Mouse (Mus musculus) ES-E14 (cell line): ENCODE measurements around the gene Cd81. TPM values are rescaled to one million over a fixed set of nuclear protein-coding genes. Genes with fewer than 3 reads are reported as not detected.

Experiments used
- DNase-seq: peaks from one replicate; pipeline ENCODE4 v3.0.0-alpha.2; 2013; ENCODE audit warnings: low read depth, low spot score
- H3K27ac ChIP-seq: 2 replicates; pipeline ENCODE4 v1.5.1; 2012; ENCODE audit warnings: low read depth, mild to moderate bottlenecking, low read length, moderate library complexity, mixed read lengths; ENCODE audit not compliant: poor library complexity, insufficient read depth, severe bottlenecking
- H3K36me3 ChIP-seq: 2 replicates; pipeline ENCODE4 v1.6.1; 2012; ENCODE audit warnings: mild to moderate bottlenecking, low read length, moderate library complexity, mixed read lengths; ENCODE audit not compliant: control insufficient read depth, poor library complexity, insufficient read depth, severe bottlenecking
- H3K4me1 ChIP-seq, 2 experiments: fragments of 150-350 bp in 1 of 2; sonication (generic) in 1 of 2; 2 replicates each; pipeline ENCODE4 v1.6.1; 2012; ENCODE audit warnings: low read length in 2 of 2, mild to moderate bottlenecking in 1 of 2, mixed read lengths in 1 of 2; ENCODE audit not compliant: control insufficient read depth in 2 of 2, insufficient read depth in 2 of 2, poor library complexity in 1 of 2
- H3K4me3 ChIP-seq, 2 experiments: fragments of 150-350 bp in 1 of 2; sonication (generic) in 1 of 2; 2 replicates each; pipeline ENCODE4 v1.5.1; 2012; ENCODE audit warnings: low read length in 2 of 2, low read depth in 1 of 2, mild to moderate bottlenecking in 1 of 2, mixed read lengths in 1 of 2; ENCODE audit not compliant: insufficient read depth in 1 of 2, poor library complexity in 1 of 2, severe bottlenecking in 1 of 2
- H3K9ac ChIP-seq: 2 replicates; pipeline ENCODE4 v1.6.1; 2012; ENCODE audit warnings: low read depth, mild to moderate bottlenecking, low read length, mixed read lengths; ENCODE audit not compliant: poor library complexity, insufficient read depth, severe bottlenecking
- H3K9me3 ChIP-seq: fragments of 150-350 bp; sonication (generic); 2 replicates; pipeline ENCODE4 v1.6.1; 2012; ENCODE audit warnings: low read depth, mild to moderate bottlenecking, low read length; ENCODE audit not compliant: control insufficient read depth, insufficient read depth
- CHD2 ChIP-seq: IDR thresholded peaks from 2 replicates; pipeline ENCODE4 v1.6.1; 2014; ENCODE audit warnings: mild to moderate bottlenecking, low read depth, low read length, inconsistent platforms
- HCFC1 ChIP-seq: IDR thresholded peaks from 2 replicates; pipeline ENCODE4 v1.6.1; 2012; ENCODE audit warnings: low read length, inconsistent platforms, borderline replicate concordance; ENCODE audit not compliant: insufficient read depth
- MAFK ChIP-seq: IDR thresholded peaks from 2 replicates; pipeline ENCODE4 v1.6.1; 2014; ENCODE audit warnings: mild to moderate bottlenecking, low read depth, low read length, inconsistent platforms; ENCODE audit not compliant: insufficient read depth
- ZC3H11A ChIP-seq: IDR thresholded peaks from 2 replicates; pipeline ENCODE4 v1.6.1; 2012; ENCODE audit warnings: low read depth, mild to moderate bottlenecking, inconsistent platforms, low read length, borderline replicate concordance
- ZNF384 ChIP-seq: IDR thresholded peaks from 2 replicates; pipeline ENCODE4 v1.6.1; 2012; ENCODE audit warnings: low read depth, low read length, inconsistent platforms
- in situ Hi-C, 2 experiments: fragments of 600-800 bp; cut with MboI; formaldehyde crosslinking; loops; one replicate each; pipeline ENCODE4 v1.15.1; 2025; ENCODE audit warnings: low sequenced_read_pairs in 2 of 2, inconsistent platforms in 1 of 2; ENCODE audit not compliant: unreplicated experiment in 2 of 2
- total RNA-seq: library from RNA; depleted of rRNA; stranded (reverse); fragments of 300-350 nt; gene quantifications from 2 replicates; pipeline ENCODE4 v1.2.3, GENCODE M21; 2012

Cd81 gene
- total RNA-seq, 1 experiment: 403 TPM

DNA sequence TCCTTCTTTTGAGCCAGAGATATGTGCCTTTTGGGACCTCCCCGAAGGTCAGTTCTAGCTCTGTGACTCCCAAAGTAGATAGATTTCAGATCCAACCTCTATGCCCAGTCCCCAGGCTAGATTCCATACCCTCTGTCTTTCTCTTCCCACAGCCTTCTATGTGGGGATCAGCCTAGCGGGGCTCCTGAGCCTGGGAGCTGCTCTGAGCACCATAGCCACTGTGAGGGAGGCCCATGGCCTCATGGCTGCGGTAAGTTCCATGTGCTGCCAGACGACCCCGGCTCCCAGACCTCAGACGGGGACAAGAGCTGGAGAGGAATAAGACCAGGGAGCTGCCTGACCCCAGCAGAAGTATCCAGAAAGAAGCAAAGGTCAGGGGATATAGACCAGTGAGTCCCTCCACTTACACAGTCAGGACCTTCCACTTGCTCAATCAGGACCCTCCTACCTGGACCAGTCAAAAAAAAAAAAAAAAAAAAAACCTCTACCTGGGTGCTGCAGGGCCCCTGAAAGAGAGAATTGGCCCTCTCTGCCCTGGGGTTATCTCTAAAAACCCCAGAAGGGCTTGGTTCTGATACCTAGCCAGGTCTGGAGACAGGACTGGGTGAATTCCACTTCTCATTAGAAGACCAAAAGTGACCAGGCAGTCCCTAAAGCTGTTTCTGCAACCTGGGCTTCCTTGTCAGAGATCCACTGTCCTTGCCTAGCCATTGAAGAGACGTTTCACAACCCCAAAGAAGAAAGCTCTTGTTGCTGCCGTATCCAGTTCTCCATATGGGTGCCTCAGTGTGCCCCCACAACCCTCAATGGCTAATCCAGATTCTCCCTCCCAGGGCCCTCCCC lies 45.6 kb upstream of the Cd81 start:
- peak overlapping the region; percentile 43 to 66 for H3K4me3 ChIP-seq
- peaks cover 9 to 40% of the 10 kb centered on the region in 2 experiments for H3K4me1 ChIP-seq
- no peaks in the 10 kb centered on the region for H3K9me3 ChIP-seq
- H3K9ac ChIP-seq: peak overlapping the region; percentile 85
- TF ChIP-seq CHD2: no peak
- peak; percentile 63 for TF ChIP-seq ZNF384
- H3K27ac ChIP-seq: peak overlapping the region; percentile 15; the same call in 1 of the 2 replicates
- H3K36me3 ChIP-seq: no peaks in the 10 kb centered on the region
- in situ Hi-C loops: no loop called here
- no peak for DNase-seq

DNA sequence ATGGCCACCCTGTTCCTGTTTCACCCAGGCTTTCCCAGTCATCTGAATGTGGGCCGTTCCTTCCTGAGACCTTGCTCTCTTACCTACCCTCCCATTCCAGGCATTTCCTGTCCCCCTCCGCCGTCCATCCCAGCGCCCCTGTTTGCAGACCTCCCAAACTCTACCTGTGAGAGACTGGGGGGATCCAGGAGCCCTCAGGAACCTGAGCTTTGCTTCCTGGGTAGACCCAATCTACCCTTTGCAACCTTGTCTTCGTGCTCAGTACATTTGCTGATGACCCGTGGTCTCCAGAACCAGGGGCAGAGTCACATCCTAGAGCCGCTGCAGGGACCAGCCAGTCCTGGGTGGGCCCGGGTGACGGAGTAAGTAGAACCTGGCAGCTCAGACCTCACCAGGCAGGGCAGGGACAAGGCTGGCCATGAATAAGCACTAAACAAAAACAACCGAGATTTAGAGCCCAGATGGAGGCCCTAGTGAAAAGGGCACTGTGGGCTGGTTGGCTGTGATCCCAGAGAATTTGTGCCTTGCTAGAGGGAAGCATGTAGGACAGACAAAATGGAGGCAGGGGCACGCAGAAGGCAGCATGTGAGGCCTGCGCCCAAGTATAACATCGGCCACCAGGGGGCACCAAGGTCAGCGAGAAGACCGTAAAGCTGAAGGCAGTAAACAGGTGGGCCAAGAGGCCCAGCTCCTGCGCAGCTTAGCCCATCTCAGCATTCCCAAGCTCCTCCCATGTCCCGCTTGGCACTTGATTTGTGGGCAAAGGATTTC lies 44.8 kb upstream of the Cd81 start:
- H3K4me3 ChIP-seq: peak overlapping the region; percentile 43 to 66
- DNase-seq: peak; percentile 95
- H3K36me3 ChIP-seq: no peaks in the 10 kb centered on the region
- peak overlapping the region; percentile 85 for H3K9ac ChIP-seq
- H3K4me1 ChIP-seq: peaks cover 9 to 46% of the 10 kb centered on the region in 2 experiments
- TF ChIP-seq MAFK (no peak), ZNF384 (no peak), HCFC1 (no peak), CHD2 (no peak), ZC3H11A (no peak)
- in situ Hi-C loops: no loop called here
- peak overlapping the region; percentile 78 for H3K27ac ChIP-seq
- no peaks in the 10 kb centered on the region for H3K9me3 ChIP-seq

DNA sequence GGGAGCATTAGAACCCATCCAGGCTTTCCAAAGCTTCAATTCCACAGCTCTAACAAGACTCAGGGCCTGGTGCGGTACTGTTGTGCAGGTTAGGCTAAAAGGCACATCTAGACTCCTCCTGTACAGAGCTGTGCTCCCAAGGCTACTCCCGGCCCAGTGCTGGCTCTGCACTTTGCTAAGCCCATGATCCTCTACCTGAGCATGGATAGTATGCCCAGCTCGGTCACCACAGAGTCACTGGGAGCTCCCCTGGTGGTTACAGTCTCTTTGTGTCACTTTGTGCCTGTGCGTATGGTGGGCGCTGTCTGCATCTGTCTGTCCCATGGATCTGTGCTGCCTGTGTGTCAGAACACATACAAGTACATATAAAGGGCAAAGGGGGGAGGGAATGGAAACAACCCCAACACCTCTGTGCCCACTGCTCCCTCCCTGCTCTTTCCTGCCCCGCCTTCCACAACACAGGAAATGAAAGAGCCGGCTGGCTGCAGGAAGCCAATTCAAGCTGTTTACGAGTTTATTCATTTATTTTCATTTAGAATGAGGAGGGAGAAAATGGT lies 44.1 kb upstream of the Cd81 start:
- in situ Hi-C loops: no loop called here
- Histone ChIP-seq H3K9ac (peak overlapping the region; percentile 65), H3K4me3 (peak overlapping the region; percentile 18 to 40; a peak in 3 of 4 replicates), H3K36me3 (no peaks in the 10 kb centered on the region), H3K9me3 (no peaks in the 10 kb centered on the region), H3K4me1 (peaks cover 9 to 46% of the 10 kb centered on the region in 2 experiments), H3K27ac (peak overlapping the region; percentile 57; the same call in 1 of the 2 replicates)
- no peak for TF ChIP-seq CHD2
- TF ChIP-seq ZNF384: no peak
- TF ChIP-seq ZC3H11A: no peak
- TF ChIP-seq HCFC1: no peak
- TF ChIP-seq MAFK: no peak
- no peak for DNase-seq

DNA sequence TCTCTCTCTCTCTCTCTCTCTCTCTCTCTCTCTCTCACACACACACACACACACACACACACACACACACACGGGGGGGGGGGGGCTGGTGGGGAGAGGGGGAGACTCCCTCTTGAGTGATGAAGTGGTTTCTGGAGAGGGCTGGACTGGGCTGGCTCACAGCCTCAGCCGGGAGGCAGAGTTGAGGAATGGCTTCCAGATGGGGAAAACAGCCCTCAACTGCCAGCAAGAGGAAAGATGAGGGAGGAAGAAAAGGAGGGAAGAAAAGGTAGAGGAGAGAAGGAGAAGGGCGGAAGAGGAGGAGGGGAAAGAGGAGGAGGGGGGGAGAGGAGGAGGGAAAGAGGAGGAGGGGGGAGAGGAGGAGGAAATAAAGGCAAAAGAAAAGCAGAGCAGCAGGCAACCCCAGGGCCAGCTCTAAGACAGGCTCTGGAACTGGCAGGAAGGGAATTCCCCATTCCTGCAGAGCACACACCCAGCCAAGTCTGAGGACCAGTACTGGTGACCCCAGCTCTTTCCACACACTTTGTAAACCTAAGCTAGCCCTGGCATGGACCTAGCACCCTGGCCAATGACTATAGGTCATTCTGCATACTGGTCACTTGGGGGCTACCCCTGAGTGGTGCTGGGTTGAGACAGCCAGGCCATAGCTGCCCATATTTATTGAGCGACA lies 43.4 kb upstream of the Cd81 start:
- TF ChIP-seq MAFK (no peak), CHD2 (no peak), ZNF384 (no peak), ZC3H11A (no peak), HCFC1 (no peak)
- in situ Hi-C loops: no loop called here
- Histone ChIP-seq H3K4me1 (peaks cover 10 to 52% of the 10 kb centered on the region in 2 experiments), H3K36me3 (no peaks in the 10 kb centered on the region), H3K27ac (peak overlapping the region; percentile 57; the same call in 1 of the 2 replicates), H3K9ac (peak overlapping the region; percentile 18; the same call in 1 of the 2 replicates), H3K4me3 (peak overlapping the region in 1 of 2 experiments; percentile 40; a peak in 1 of 4 replicates), H3K9me3 (no peaks in the 10 kb centered on the region)
- DNase-seq: no peak
